Mouse (Mus musculus): Measurements from ENCODE around the gene Gphn. TPM values are rescaled to one million over a fixed set of nuclear protein-coding genes. Genes with fewer than 3 reads are reported as not detected.

The Gphn gene
- polyA plus RNA-seq, 1 experiment = not detected

DNA sequence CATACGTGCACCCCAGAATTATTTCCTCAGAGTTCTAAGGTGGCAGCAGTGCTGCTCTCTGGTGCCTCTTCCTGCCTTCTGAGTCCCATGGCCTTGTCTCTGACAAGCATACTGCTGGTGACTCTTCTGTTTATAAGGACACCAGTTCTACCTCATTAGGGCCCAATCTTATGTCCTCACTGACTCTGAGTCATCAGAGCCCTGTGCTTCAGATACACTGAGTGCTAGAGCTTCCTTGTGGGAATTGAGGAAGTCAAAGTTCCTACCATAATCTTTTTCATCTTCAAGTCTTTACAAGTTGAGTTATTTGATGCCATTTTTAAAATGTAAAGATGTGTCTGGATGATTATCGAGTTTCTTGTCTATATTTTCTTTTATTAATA lies 452.6 kb downstream of the Gphn start:
- no peak overlapping the region for H3K4me3 ChIP-seq (ENCODE audit: insufficient read depth, low read depth, low read length)
- 95% methylated on average over 2 of the region's 2 CpGs for WGBS

DNA sequence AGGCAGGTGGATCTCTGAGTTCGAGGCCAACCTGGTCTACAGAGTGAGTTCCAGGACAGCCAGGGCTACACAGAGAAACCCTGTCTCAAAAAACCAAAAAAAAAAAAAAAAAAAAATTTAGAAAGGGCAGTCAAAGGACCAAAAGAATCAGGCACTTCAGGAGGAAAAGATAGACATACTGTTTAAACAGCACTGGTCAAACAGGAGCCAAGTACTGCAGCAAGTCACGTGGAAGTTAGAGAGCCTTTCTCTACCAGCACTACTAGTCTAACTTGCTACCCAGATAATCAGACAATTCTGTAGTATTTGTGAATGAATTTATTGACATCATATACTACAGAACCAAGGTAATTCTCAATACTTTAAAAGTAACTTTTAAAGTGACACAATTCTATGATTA lies 454.9 kb downstream of the Gphn start:
- 91% methylated on average over 2 of the region's 2 CpGs for WGBS
- TF ChIP-seq POLR2A (IDR thresholded peaks at IDR 0.05; ENCODE audit: insufficient read depth, low read depth, low read length) (no peak), CTCF (IDR thresholded peaks at IDR 0.05; ENCODE audit: insufficient read depth, low read depth, low read length) (no peak)
- H3K4me1 ChIP-seq (ENCODE audit: control insufficient read depth, insufficient read depth, low read length) = no peaks in the 10 kb centered on the region

More for the DNA sequence above, 452.6 kb downstream of the Gphn start:
- H3K27ac ChIP-seq (ENCODE audit: insufficient read depth, low read depth, low read length) = no peak overlapping the region
- no peaks in the 10 kb centered on the region for H3K4me1 ChIP-seq (ENCODE audit: control insufficient read depth, insufficient read depth, low read length)
- TF ChIP-seq POLR2A (IDR thresholded peaks at IDR 0.05; ENCODE audit: insufficient read depth, low read depth, low read length) (no peak), CTCF (IDR thresholded peaks at IDR 0.05; ENCODE audit: insufficient read depth, low read depth, low read length) (no peak)

DNA sequence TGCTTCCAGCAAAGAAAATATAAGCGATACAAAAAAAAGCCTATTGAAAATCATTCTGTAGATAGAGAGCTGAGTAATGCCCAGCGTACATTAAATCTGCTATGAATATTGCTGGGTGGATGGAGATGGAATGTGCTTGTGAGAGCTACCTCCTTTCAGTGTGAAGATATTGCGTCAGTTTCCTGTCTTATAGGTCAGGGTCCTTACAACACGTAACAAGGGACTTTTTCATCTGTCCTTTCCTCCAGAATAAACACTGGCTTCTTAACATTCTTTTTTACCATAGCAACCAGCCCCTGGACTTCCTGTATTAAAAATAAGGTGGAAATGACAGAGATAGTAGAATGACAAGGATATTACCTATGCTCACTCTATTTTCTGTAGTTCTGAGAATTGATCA lies 456.1 kb downstream of the Gphn start:
- 88% methylated on average over 4 of the region's 4 CpGs for WGBS
- no peaks in the 10 kb centered on the region for H3K4me1 ChIP-seq (ENCODE audit: control insufficient read depth, insufficient read depth, low read length)
- H3K27ac ChIP-seq (ENCODE audit: insufficient read depth, low read depth, low read length) = no peak overlapping the region
- TF ChIP-seq POLR2A (IDR thresholded peaks at IDR 0.05; ENCODE audit: insufficient read depth, low read depth, low read length) (no peak), CTCF (IDR thresholded peaks at IDR 0.05; ENCODE audit: insufficient read depth, low read depth, low read length) (no peak)
- H3K4me3 ChIP-seq (ENCODE audit: insufficient read depth, low read depth, low read length) = no peak overlapping the region

More for the DNA sequence above, 454.9 kb downstream of the Gphn start:
- Histone ChIP-seq H3K4me3 (ENCODE audit: insufficient read depth, low read depth, low read length) (no peak overlapping the region), H3K27ac (ENCODE audit: insufficient read depth, low read depth, low read length) (no peak overlapping the region)

DNA sequence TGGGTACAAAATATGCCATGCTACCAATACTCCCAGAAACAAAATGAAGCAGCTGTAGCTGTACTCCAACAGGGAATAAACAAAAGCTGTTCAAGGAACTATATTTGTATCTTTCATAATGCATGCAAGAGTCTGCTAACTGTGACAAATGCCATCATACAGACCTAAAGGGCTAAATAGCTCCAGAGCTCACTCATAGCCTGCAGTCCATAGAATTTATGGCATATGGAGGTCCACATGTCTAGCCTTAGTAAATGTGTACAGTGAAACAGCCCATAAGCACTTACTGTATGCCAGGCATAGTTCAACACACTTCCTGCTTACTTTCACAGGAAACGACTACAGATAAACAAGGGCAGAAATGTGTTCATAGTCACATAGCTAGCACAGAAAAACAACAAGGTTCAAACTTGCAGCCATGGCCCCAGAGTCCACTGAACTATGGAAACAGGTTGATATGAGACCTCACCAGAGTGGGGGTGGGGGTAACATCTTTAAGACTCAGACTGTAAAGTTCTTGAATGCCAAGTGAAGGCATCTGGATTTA lies 459.6 kb downstream of the Gphn start:
- WGBS = 73% methylated on average over 1 of the region's 1 CpGs
- no peak overlapping the region for H3K27ac ChIP-seq (ENCODE audit: insufficient read depth, low read depth, low read length)
- no peak overlapping the region for H3K4me3 ChIP-seq (ENCODE audit: insufficient read depth, low read depth, low read length)
- H3K4me1 ChIP-seq (ENCODE audit: control insufficient read depth, insufficient read depth, low read length) = no peaks in the 10 kb centered on the region
- TF ChIP-seq CTCF (IDR thresholded peaks at IDR 0.05; ENCODE audit: insufficient read depth, low read depth, low read length) (no peak), POLR2A (IDR thresholded peaks at IDR 0.05; ENCODE audit: insufficient read depth, low read depth, low read length) (no peak)

DNA sequence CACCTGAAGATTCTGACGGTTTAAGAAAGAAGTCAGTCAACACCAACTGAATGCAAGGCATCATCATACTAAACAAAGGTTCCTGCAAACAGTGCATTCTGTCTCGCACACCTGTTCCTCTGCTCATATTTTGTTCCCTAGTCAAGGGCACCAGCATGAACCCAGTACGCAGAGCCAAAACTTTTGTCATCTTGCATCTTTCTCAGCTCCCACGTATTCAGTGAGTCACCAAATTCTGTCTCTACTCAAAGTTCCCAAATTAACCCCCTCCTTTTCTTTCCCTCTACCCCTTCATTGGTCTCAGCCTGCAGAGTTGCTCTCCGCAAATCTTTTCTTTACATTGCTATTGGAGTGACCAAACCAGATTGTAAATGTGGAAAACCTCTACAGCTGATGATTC lies 462.7 kb downstream of the Gphn start:
- Histone ChIP-seq H3K27ac (ENCODE audit: insufficient read depth, low read depth, low read length) (no peak overlapping the region), H3K4me1 (ENCODE audit: control insufficient read depth, insufficient read depth, low read length) (no peaks in the 10 kb centered on the region), H3K4me3 (ENCODE audit: insufficient read depth, low read depth, low read length) (no peak overlapping the region)
- no peak for TF ChIP-seq CTCF (IDR thresholded peaks at IDR 0.05; ENCODE audit: insufficient read depth, low read depth, low read length)
- TF ChIP-seq POLR2A (IDR thresholded peaks at IDR 0.05; ENCODE audit: insufficient read depth, low read depth, low read length) = no peak
- 52% methylated on average over 5 of the region's 5 CpGs for WGBS

DNA sequence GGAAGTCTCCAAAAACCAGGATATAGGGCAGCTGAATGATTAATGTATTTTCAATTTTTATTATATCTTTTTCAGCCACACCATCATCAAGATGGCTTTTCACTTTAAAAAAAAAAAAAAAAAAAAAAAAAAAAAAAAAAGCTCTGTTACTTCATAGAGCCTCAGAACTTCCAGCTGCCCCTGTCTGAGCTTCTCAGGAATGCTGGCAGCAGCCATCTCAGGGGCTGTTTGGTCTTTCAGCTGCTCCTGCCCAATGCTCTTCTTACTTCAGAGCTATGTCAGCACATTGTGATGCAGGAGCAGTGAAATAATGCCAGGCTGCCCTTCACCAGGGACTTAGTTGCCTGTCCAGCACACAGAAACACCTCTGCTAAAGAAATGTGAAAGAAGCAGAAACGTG lies 465.1 kb downstream of the Gphn start, which contains the start of gene Fam71d:
Gene Fam71d, plus strand, starts transcription at position 211 of the 400 bp plus-strand sequence.
- H3K4me1 ChIP-seq (ENCODE audit: control insufficient read depth, insufficient read depth, low read length) = no peaks in the 10 kb centered on the region
- no peak within 1 kb of the TSS for H3K27ac ChIP-seq (ENCODE audit: insufficient read depth, low read depth, low read length)
- 70% methylated on average over 1 of the region's 1 CpGs for WGBS
- H3K4me3 ChIP-seq (ENCODE audit: insufficient read depth, low read depth, low read length) = no peak within 1 kb of the TSS
- TF ChIP-seq CTCF (IDR thresholded peaks at IDR 0.05; ENCODE audit: insufficient read depth, low read depth, low read length) (no peak), POLR2A (IDR thresholded peaks at IDR 0.05; ENCODE audit: insufficient read depth, low read depth, low read length) (no peak)

DNA sequence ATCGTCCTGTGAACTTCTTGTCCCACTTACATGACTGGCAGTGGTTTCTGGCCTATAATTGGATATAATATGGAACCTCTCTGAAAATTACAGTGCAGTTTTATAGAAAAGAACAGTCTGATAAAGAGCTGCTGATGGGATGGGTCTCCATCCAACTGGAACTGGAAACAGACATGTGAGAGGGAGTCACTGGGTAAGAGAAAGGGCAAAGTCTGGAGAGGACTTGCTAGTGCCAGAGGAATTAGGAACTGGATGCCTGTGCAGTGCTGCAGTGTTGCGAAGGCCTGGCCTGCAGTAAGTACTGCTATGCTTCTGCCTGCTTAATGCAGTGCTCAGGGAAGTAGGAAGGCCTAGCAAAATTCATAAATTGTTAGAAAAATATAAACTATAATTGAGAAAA lies 467.1 kb downstream of the Gphn start:
- Histone ChIP-seq H3K4me3 (ENCODE audit: insufficient read depth, low read depth, low read length) (no peak overlapping the region), H3K4me1 (ENCODE audit: control insufficient read depth, insufficient read depth, low read length) (no peaks in the 10 kb centered on the region), H3K27ac (ENCODE audit: insufficient read depth, low read depth, low read length) (no peak overlapping the region)
- WGBS = 87% methylated on average over 2 of the region's 2 CpGs
- TF ChIP-seq POLR2A (IDR thresholded peaks at IDR 0.05; ENCODE audit: insufficient read depth, low read depth, low read length) (no peak), CTCF (IDR thresholded peaks at IDR 0.05; ENCODE audit: insufficient read depth, low read depth, low read length) (no peak)

DNA sequence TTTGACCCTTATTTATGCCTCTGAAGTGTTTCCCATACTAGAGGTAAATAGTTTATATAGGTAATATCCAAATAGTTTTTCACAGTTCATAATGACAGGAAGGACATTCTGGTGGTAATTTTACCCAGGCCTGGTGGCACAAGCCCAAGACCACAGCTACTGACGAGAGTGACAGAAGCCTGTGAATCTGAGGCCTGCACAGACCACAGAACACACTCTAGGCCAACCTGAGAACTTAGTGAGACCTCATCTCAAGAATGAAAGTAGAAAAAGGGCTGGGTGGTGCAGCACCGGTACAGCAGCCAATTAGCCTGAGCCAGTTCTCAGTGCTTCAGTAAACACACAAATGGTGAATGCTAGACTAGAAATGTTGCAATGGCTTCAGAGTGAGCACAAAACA lies 491.6 kb downstream of the Gphn start:
- H3K4me1 ChIP-seq (ENCODE audit: control insufficient read depth, insufficient read depth, low read length) = no peaks in the 10 kb centered on the region
- H3K4me3 ChIP-seq (ENCODE audit: insufficient read depth, low read depth, low read length) = no peak overlapping the region
- no peak overlapping the region for H3K27ac ChIP-seq (ENCODE audit: insufficient read depth, low read depth, low read length)
- TF ChIP-seq CTCF (IDR thresholded peaks at IDR 0.05; ENCODE audit: insufficient read depth, low read depth, low read length) = no peak
- TF ChIP-seq POLR2A (IDR thresholded peaks at IDR 0.05; ENCODE audit: insufficient read depth, low read depth, low read length) = no peak
- WGBS = 62% methylated on average over 2 of the region's 2 CpGs

DNA sequence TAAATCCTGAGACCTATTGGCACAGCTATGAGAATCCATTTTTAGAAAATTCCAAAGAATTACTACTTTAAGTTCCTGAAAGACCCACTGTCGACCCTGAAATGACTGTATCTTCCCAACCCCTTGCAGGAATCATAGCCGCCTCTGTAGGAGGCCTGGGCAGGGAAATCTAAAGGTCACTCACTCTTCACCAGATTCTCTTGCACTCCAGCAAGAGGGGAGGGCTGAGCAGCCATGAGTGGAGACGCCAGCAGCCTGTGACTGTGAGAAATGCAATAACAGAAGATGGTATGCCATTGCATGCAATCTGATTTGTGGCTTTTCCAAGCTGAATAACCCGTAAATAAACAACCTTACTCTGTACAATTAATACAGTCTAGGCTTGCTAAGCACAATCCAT lies 501.5 kb downstream of the Gphn start:
- no peak for TF ChIP-seq CTCF (IDR thresholded peaks at IDR 0.05; ENCODE audit: insufficient read depth, low read depth, low read length)
- TF ChIP-seq POLR2A (IDR thresholded peaks at IDR 0.05; ENCODE audit: insufficient read depth, low read depth, low read length) = no peak
- H3K4me3 ChIP-seq (ENCODE audit: insufficient read depth, low read depth, low read length) = no peak overlapping the region
- 69% methylated on average over 4 of the region's 4 CpGs for WGBS
- H3K4me1 ChIP-seq (ENCODE audit: control insufficient read depth, insufficient read depth, low read length) = peaks cover 6% of the 10 kb centered on the region; the same call in 1 of the 2 replicates
- no peak overlapping the region for H3K27ac ChIP-seq (ENCODE audit: insufficient read depth, low read depth, low read length)

Other genes with a start within 250 kb of the Gphn start
- not detected in 2 replicates for gene Gm6657, start 32.1 kb upstream of the Gphn start, polyA plus RNA-seq (2012; ENCODE audit: insufficient read depth, insufficient read length, low replicate concordance, missing spikeins)

All from olfactory bulb, adult 2 months (tissue).